Mouse (Mus musculus) cortical plate, adult 2 months (tissue): ENCODE data around the gene Cep104. TPM values are rescaled to one million over a fixed set of nuclear protein-coding genes. Genes with fewer than 3 reads are reported as not detected.

Source experiments
- H3K27ac ChIP-seq: fragments of 200-500 bp; 2 replicates; pipeline ENCODE4 v1.5.1; 2012; ENCODE audit warnings: low read length, control low read depth, inconsistent platforms; ENCODE audit not compliant: insufficient read depth
- H3K4me1 ChIP-seq: fragments of 200-500 bp; 2 replicates; pipeline ENCODE4 v1.6.1; 2011; ENCODE audit warnings: low read length; ENCODE audit not compliant: control insufficient read depth, insufficient read depth
- H3K4me3 ChIP-seq: fragments of 200-500 bp; 2 replicates; pipeline ENCODE4 v1.5.1; 2011; ENCODE audit warnings: mild to moderate bottlenecking, low read length, control low read depth; ENCODE audit not compliant: insufficient read depth
- CTCF ChIP-seq: fragments of 200-500 bp; IDR thresholded peaks from 2 replicates; pipeline ENCODE4 v1.5.1; 2011; ENCODE audit warnings: mild to moderate bottlenecking, control low read depth, low read length; ENCODE audit not compliant: insufficient read depth; ENCODE audit errors: extremely low read depth
- POLR2A ChIP-seq: fragments of 200-500 bp; IDR thresholded peaks from 2 replicates; pipeline ENCODE4 v1.6.1; 2011; ENCODE audit warnings: mild to moderate bottlenecking, low read length, control low read depth; ENCODE audit not compliant: insufficient read depth; ENCODE audit errors: extremely low read depth
- polyA plus RNA-seq: library from polyadenylated mRNA; depleted of rRNA; stranded (reverse); fragments of >200 nt; gene quantifications from 2 replicates; pipeline ENCODE4 v1.2.3, GENCODE M21; 2012

The Cep104 gene
- polyA plus RNA-seq, 1 experiment = 21.9 TPM

GRCm38 (mm10) chr4:153979243-153979642 lies 4.2 kb downstream of the Cep104 start:
- H3K27ac ChIP-seq = no peak overlapping the region
- H3K4me1 ChIP-seq = peaks cover 3% of the 10 kb centered on the region; the same call in 1 of the 2 replicates
- TF ChIP-seq POLR2A (no peak), CTCF (no peak)
- H3K4me3 ChIP-seq = no peak overlapping the region

- H3K4me3 ChIP-seq = no peak overlapping the region
- peaks cover 3% of the 10 kb centered on the region; the same call in 1 of the 2 replicates for H3K4me1 ChIP-seq
- H3K27ac ChIP-seq = no peak overlapping the region
- TF ChIP-seq CTCF = no peak
- TF ChIP-seq POLR2A = no peak
Observed at GRCm38 (mm10) chr4:153980470-153980869, 5.5 kb downstream of the Cep104 start.

- Histone ChIP-seq H3K4me3 (no peak overlapping the region), H3K4me1 (no peaks in the 10 kb centered on the region), H3K27ac (no peak overlapping the region)
- TF ChIP-seq CTCF = no peak
Observed at GRCm38 (mm10) chr4:153992715-153993114, 17.7 kb downstream of the Cep104 start.

GRCm38 (mm10) chr4:153993505-153993904 lies 18.5 kb downstream of the Cep104 start:
- no peak for TF ChIP-seq CTCF
- no peak for TF ChIP-seq POLR2A
- Histone ChIP-seq H3K27ac (no peak overlapping the region), H3K4me1 (no peaks in the 10 kb centered on the region), H3K4me3 (no peak overlapping the region)

GRCm38 (mm10) chr4:154005488-154005887 lies 30.5 kb downstream of the Cep104 start:
- no peak overlapping the region for H3K27ac ChIP-seq
- H3K4me3 ChIP-seq = no peak overlapping the region
- TF ChIP-seq CTCF (no peak), POLR2A (no peak)
- H3K4me1 ChIP-seq = peaks cover 4% of the 10 kb centered on the region

GRCm38 (mm10) chr4:154006264-154006663 lies 31.3 kb downstream of the Cep104 start:
- Histone ChIP-seq H3K4me3 (no peak overlapping the region), H3K4me1 (peaks cover 4% of the 10 kb centered on the region), H3K27ac (no peak overlapping the region)
- TF ChIP-seq POLR2A (no peak), CTCF (no peak)

GRCm38 (mm10) chr4:154007759-154008158 lies 32.8 kb downstream of the Cep104 start:
- Histone ChIP-seq H3K27ac (no peak overlapping the region), H3K4me3 (no peak overlapping the region), H3K4me1 (peaks cover 6% of the 10 kb centered on the region)
- TF ChIP-seq POLR2A (no peak), CTCF (no peak)

GRCm38 (mm10) chr4:154010907-154011645 lies 36.1 kb downstream of the Cep104 start:
- H3K4me1 ChIP-seq = peaks cover 10% of the 10 kb centered on the region
- TF ChIP-seq CTCF (no peak), POLR2A (no peak)
- peak overlapping the region; percentile 90 for H3K4me3 ChIP-seq
- H3K27ac ChIP-seq = peak overlapping the region; percentile 72; the same call in 1 of the 2 replicates

- Histone ChIP-seq H3K4me1 (peaks cover 9% of the 10 kb centered on the region), H3K27ac (peak within 1 kb of the TSS; percentile 72), H3K4me3 (peak within 1 kb of the TSS; percentile 90)
- TF ChIP-seq POLR2A (peak; percentile 55; the same call in 1 of the 2 replicates), CTCF (no peak)
Observed at GRCm38 (mm10) chr4:154011646-154012089, 36.7 kb downstream of the Cep104 start, which contains the start of gene Lrrc47. Lrrc47 (plus strand) TSS chr4:154011731.
